Mouse (Mus musculus) liver, embryonic 14.5 days (tissue): ENCODE results near the gene Tbcc.

Experiments
- CTCF ChIP-seq: IDR thresholded peaks from 2 replicates; pipeline ENCODE4 v1.5.1; 2016; ENCODE audit warnings: antibody characterized with exemption, low read depth, control low read depth
- EP300 ChIP-seq: IDR thresholded peaks from 2 replicates; pipeline ENCODE4 v1.6.1; 2016; ENCODE audit warnings: antibody characterized with exemption, low read depth

GRCm38 (mm10) chr17:46881728-46882127 is 8.8 kb upstream of the Tbcc start:
- no peak for TF ChIP-seq CTCF
- no peak for TF ChIP-seq EP300
